Mouse (Mus musculus) cortical plate, adult 2 months (tissue): Measurements from ENCODE around the gene Npc2.

Source experiments
- CTCF ChIP-seq: fragments of 200-500 bp; IDR thresholded peaks from 2 replicates; pipeline ENCODE4 v1.5.1; 2011; ENCODE audit warnings: mild to moderate bottlenecking, control low read depth, low read length; ENCODE audit not compliant: insufficient read depth; ENCODE audit errors: extremely low read depth
- POLR2A ChIP-seq: fragments of 200-500 bp; IDR thresholded peaks from 2 replicates; pipeline ENCODE4 v1.6.1; 2011; ENCODE audit warnings: mild to moderate bottlenecking, low read length, control low read depth; ENCODE audit not compliant: insufficient read depth; ENCODE audit errors: extremely low read depth

- TF ChIP-seq CTCF = no peak
- no peak for TF ChIP-seq POLR2A
Observed at GRCm38 (mm10) chr12:84756016-84756415, 16.9 kb downstream of the Npc2 start.
